Mouse (Mus musculus) midbrain, postnatal 0 days (tissue): ENCODE results near the gene Plpp7. TPM values are rescaled to one million over a fixed set of nuclear protein-coding genes. Genes with fewer than 3 reads are reported as not detected.

Source experiments
- ATAC-seq: fragments of 200-750 bp; cut with Nextera tagmentation; 2 replicates; pipeline ENCODE4 v1.8.0; 2017; ENCODE audit warnings: moderate number of reproducible peaks, mild to moderate bottlenecking, moderate TSS enrichment, moderate library complexity; ENCODE audit not compliant: low FRiP score
- DNase-seq: peaks from one replicate; pipeline ENCODE4 v3.0.0-alpha.2; 2015; ENCODE audit warnings: low spot score
- H3K27ac ChIP-seq: fragments of 300-500 bp; sonication (generic); 2 replicates; pipeline ENCODE4 v1.5.1; 2014; ENCODE audit warnings: low read depth, mild to moderate bottlenecking, low read length, mixed read lengths
- H3K27me3 ChIP-seq: fragments of 300-500 bp; sonication (generic); 2 replicates; pipeline ENCODE4 v1.6.1; 2014; ENCODE audit warnings: low read length, control low read depth, mixed read lengths; ENCODE audit not compliant: insufficient read depth
- H3K36me3 ChIP-seq: fragments of 300-500 bp; sonication (generic); 2 replicates; pipeline ENCODE4 v1.6.1; 2014; ENCODE audit warnings: low read length, control low read depth, mixed read lengths; ENCODE audit not compliant: insufficient read depth
- H3K4me1 ChIP-seq: fragments of 300-500 bp; sonication (generic); 2 replicates; pipeline ENCODE4 v1.6.1; 2014; ENCODE audit warnings: mild to moderate bottlenecking, control low read depth, antibody characterized with exemption, low read length, mixed read lengths; ENCODE audit not compliant: insufficient read depth
- H3K4me2 ChIP-seq: fragments of 300-500 bp; sonication (generic); 2 replicates; pipeline ENCODE4 v1.6.1; 2014; ENCODE audit warnings: low read depth, mild to moderate bottlenecking, low read length, mixed read lengths; ENCODE audit not compliant: poor library complexity, severe bottlenecking
- H3K4me3 ChIP-seq: fragments of 300-500 bp; sonication (generic); 2 replicates; pipeline ENCODE4 v1.5.1; 2014; ENCODE audit warnings: low read depth, mild to moderate bottlenecking, low read length, moderate library complexity
- H3K9ac ChIP-seq: fragments of 300-500 bp; sonication (generic); replicated peaks from 2 replicates; pipeline ENCODE4 v1.6.1; 2014; ENCODE audit warnings: mild to moderate bottlenecking, low read length, moderate library complexity, mixed read lengths; ENCODE audit not compliant: poor library complexity, severe bottlenecking
- H3K9me3 ChIP-seq: fragments of 300-500 bp; sonication (generic); 2 replicates; pipeline ENCODE4 v1.6.1; 2016; ENCODE audit warnings: low read length, control low read depth
- CTCF ChIP-seq: IDR thresholded peaks from 2 replicates; pipeline ENCODE4 v1.5.1; 2016; ENCODE audit warnings: antibody characterized with exemption, mild to moderate bottlenecking
- WGBS: fragments of 180-500 bp; shearing (Covaris S2); extraction: QIAGEN DNeasy Blood & Tissue Kit; methylation state at CpG from one replicate; pipeline ENCODE4 v1.1.7; 2014; 5-methylcytosine and 5-hydroxymethylcytosine counted together
- polyA plus RNA-seq: library from polyadenylated mRNA; unstranded; fragments of >200 nt; fragmentation: Nextera tagmentation; extraction: Ambion mirVana; gene quantifications from 2 replicates; pipeline ENCODE4 v1.2.1, GENCODE M21; 2015
- total RNA-seq: library from RNA; depleted of rRNA; stranded (reverse); fragments of >200 nt; gene quantifications from 2 replicates; pipeline ENCODE4 v1.2.3, GENCODE M21; 2014; rRNA removed

Gene Plpp7
- total RNA-seq (31.2 and 47.0 TPM in 2 replicates), polyA plus RNA-seq (24.9 and 29.0 TPM in 2 replicates)

GRCm38 (mm10) chr2:32095351-32096121 is at the start of gene Plpp7:
Gene Plpp7, plus strand, starts transcription at chr2:32095528.
- 33% methylated on average over 22 of the region's 22 CpGs for WGBS
- peaks cover 10% of the 10 kb centered on the region for H3K4me1 ChIP-seq
- TF ChIP-seq CTCF, result no peak
- peaks cover 3% of the 10 kb centered on the region; the same call in 1 of the 2 replicates for H3K36me3 ChIP-seq
- H3K4me3 ChIP-seq, result peak within 1 kb of the TSS; percentile 60
- DNase-seq (peak; percentile 95), ATAC-seq (peak; percentile 89)
- H3K27me3 ChIP-seq, result no peaks in the 10 kb centered on the region
- H3K9ac ChIP-seq, result peak within 1 kb of the TSS; percentile 82
- no peaks in the 10 kb centered on the region for H3K9me3 ChIP-seq
- H3K4me2 ChIP-seq, result peak within 1 kb of the TSS; percentile 89
- H3K27ac ChIP-seq, result peak within 1 kb of the TSS; percentile 79

GRCm38 (mm10) chr2:32046009-32046408 is 49.3 kb upstream of the Plpp7 start:
- no peaks in the 10 kb centered on the region for H3K27me3 ChIP-seq
- H3K4me1 ChIP-seq, result no peaks in the 10 kb centered on the region
- DNase-seq, result no peak
- no peaks in the 10 kb centered on the region for H3K9me3 ChIP-seq
- no peak overlapping the region for H3K27ac ChIP-seq
- no peak for ATAC-seq
- H3K4me2 ChIP-seq, result no peak overlapping the region
- 88% methylated on average over 10 of the region's 10 CpGs for WGBS
- TF ChIP-seq CTCF, result no peak
- H3K9ac ChIP-seq, result no peak overlapping the region
- H3K4me3 ChIP-seq, result no peak overlapping the region
- H3K36me3 ChIP-seq, result peaks cover 45% of the 10 kb centered on the region

- ATAC-seq (no peak), DNase-seq (peak; percentile 13)
- no peaks in the 10 kb centered on the region for H3K4me1 ChIP-seq
- TF ChIP-seq CTCF, result no peak
- H3K27me3 ChIP-seq, result no peaks in the 10 kb centered on the region
- peaks cover 49% of the 10 kb centered on the region for H3K36me3 ChIP-seq
- no peak overlapping the region for H3K4me3 ChIP-seq
- no peak overlapping the region for H3K9ac ChIP-seq
- no peak overlapping the region for H3K4me2 ChIP-seq
- no peak overlapping the region for H3K27ac ChIP-seq
- WGBS, result 76% methylated on average over 10 of the region's 10 CpGs
- H3K9me3 ChIP-seq, result no peaks in the 10 kb centered on the region
Measured at GRCm38 (mm10) chr2:32047323-32047722, 48.0 kb upstream of the Plpp7 start.

- Histone ChIP-seq H3K9me3 (no peaks in the 10 kb centered on the region), H3K9ac (no peak overlapping the region), H3K4me1 (no peaks in the 10 kb centered on the region), H3K27ac (no peak overlapping the region), H3K4me3 (no peak overlapping the region), H3K4me2 (no peak overlapping the region), H3K27me3 (no peaks in the 10 kb centered on the region), H3K36me3 (peaks cover 35% of the 10 kb centered on the region)
- no peak for TF ChIP-seq CTCF
- WGBS, result 85% methylated on average over 8 of the region's 8 CpGs
- ATAC-seq (no peak), DNase-seq (no peak)
Measured at GRCm38 (mm10) chr2:32051791-32052190, 43.5 kb upstream of the Plpp7 start.

GRCm38 (mm10) chr2:32052418-32052817 is 42.9 kb upstream of the Plpp7 start:
- H3K36me3 ChIP-seq, result peaks cover 32% of the 10 kb centered on the region
- H3K4me2 ChIP-seq, result no peak overlapping the region
- TF ChIP-seq CTCF, result no peak
- no peak for ATAC-seq
- no peak for DNase-seq
- H3K9me3 ChIP-seq, result no peaks in the 10 kb centered on the region
- H3K27ac ChIP-seq, result no peak overlapping the region
- WGBS, result 97% methylated on average over 7 of the region's 7 CpGs
- H3K4me1 ChIP-seq, result no peaks in the 10 kb centered on the region
- no peaks in the 10 kb centered on the region for H3K27me3 ChIP-seq
- no peak overlapping the region for H3K9ac ChIP-seq
- H3K4me3 ChIP-seq, result no peak overlapping the region

- 51% methylated on average over 7 of the region's 7 CpGs for WGBS
- H3K9me3 ChIP-seq, result no peaks in the 10 kb centered on the region
Measured at GRCm38 (mm10) chr2:32055357-32055965, 39.9 kb upstream of the Plpp7 start.

More at GRCm38 (mm10) chr2:32055357-32055965, 39.9 kb upstream of the Plpp7 start:
- no peaks in the 10 kb centered on the region for H3K27me3 ChIP-seq
- TF ChIP-seq CTCF, result no peak
- peaks cover 17% of the 10 kb centered on the region for H3K36me3 ChIP-seq
- H3K4me2 ChIP-seq, result no peak overlapping the region
- no peaks in the 10 kb centered on the region for H3K4me1 ChIP-seq
- H3K9ac ChIP-seq, result no peak overlapping the region; the same call in 1 of the 2 replicates
- DNase-seq, result no peak
- no peak overlapping the region for H3K4me3 ChIP-seq
- no peak overlapping the region for H3K27ac ChIP-seq
- ATAC-seq, result no peak
